Mouse (Mus musculus): ENCODE measurements at regions not wholly inside any gene's neighbourhood (a gene's known extent, or its start where the extent isn't known, plus 50 kb on each side); places are given as distances from the start of the nearest gene placed in this dataset. TPM values are rescaled to one million over a fixed set of nuclear protein-coding genes. Genes with fewer than 3 reads are reported as not detected.

- ATAC-seq (ENCODE audit: low FRiP score, low read depth), result no peak
- Histone ChIP-seq H3K4me2 (replicated peaks) (no peak overlapping the region), H3K9me3 (no peaks in the 10 kb centered on the region), H3K4me3 (no peak overlapping the region), H3K27ac (replicated peaks) (no peak overlapping the region), H3K36me3 (no peaks in the 10 kb centered on the region), H3K4me1 (no peaks in the 10 kb centered on the region), H3K9ac (replicated peaks) (no peak overlapping the region), H3K27me3 (no peaks in the 10 kb centered on the region)
- 93% methylated on average over 1 of the region's 1 CpGs for WGBS
Observed at GRCm38 (mm10) chr13:114759886-114760285, 58.1 kb upstream of the Mocs2 start.

DNA sequence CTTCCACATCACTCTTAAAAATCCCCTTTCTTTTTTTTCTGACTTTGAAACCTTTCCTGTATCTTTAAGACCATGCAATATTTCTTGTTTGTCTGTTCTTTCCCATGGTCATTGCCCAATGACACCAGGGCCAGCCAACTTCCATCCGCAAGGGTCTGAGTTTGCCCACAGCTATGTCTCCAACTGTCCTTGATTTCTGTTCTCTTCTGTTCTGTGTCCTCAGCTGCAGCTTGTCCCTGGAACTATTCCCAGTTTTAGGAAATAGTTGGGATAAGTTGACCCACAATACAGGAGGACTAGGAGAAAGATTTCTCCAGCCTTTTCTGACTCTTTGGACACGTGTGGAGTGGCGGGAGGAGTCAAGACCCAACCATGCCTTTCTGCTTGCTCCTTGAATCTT lies 57.1 kb upstream of the Mocs2 start:
- no peak for ATAC-seq (ENCODE audit: low FRiP score, low read depth)
- Histone ChIP-seq H3K9me3 (no peaks in the 10 kb centered on the region), H3K27ac (replicated peaks) (no peak overlapping the region), H3K27me3 (no peaks in the 10 kb centered on the region), H3K4me2 (replicated peaks) (no peak overlapping the region), H3K4me3 (no peak overlapping the region), H3K9ac (replicated peaks) (no peak overlapping the region), H3K36me3 (no peaks in the 10 kb centered on the region), H3K4me1 (no peaks in the 10 kb centered on the region)
- 87% methylated on average over 3 of the region's 3 CpGs for WGBS

Small RNA genes lying in the stretch of these regions (microRNA-seq; reads per million reads assigned to microRNA genes)
- not detected for gene Gm25950

Data from midbrain, embryonic 12.5 days (tissue).